Mouse (Mus musculus) hindbrain, embryonic 11.5 days (tissue): ENCODE data around the gene Gm43738. TPM values are rescaled to one million over a fixed set of nuclear protein-coding genes. Genes with fewer than 3 reads are reported as not detected.

Experiments used
- ATAC-seq: fragments of 200-750 bp; cut with Nextera tagmentation; 2 replicates; pipeline ENCODE4 v1.8.0; 2017; ENCODE audit warnings: mild to moderate bottlenecking, moderate TSS enrichment, moderate library complexity; ENCODE audit not compliant: low FRiP score
- DNase-seq: peaks from one replicate; pipeline ENCODE4 v3.0.0-alpha.2; 2015; ENCODE audit warnings: low spot score
- H3K27ac ChIP-seq: fragments of 300-500 bp; sonication (generic); 2 replicates; pipeline ENCODE4 v1.5.1; 2014; ENCODE audit warnings: mild to moderate bottlenecking, low read depth, low read length
- H3K27me3 ChIP-seq: fragments of 300-500 bp; sonication (generic); 2 replicates; pipeline ENCODE4 v1.6.1; 2014; ENCODE audit warnings: mild to moderate bottlenecking, low read length, moderate library complexity, mixed read lengths; ENCODE audit not compliant: control insufficient read depth, insufficient read depth
- H3K36me3 ChIP-seq: fragments of 300-500 bp; sonication (generic); 2 replicates; pipeline ENCODE4 v1.6.1; 2014; ENCODE audit warnings: mild to moderate bottlenecking, low read length, moderate library complexity, mixed read lengths; ENCODE audit not compliant: control insufficient read depth, insufficient read depth
- H3K4me1 ChIP-seq: fragments of 300-500 bp; sonication (generic); replicated peaks from 2 replicates; pipeline ENCODE4 v1.6.1; 2014; ENCODE audit warnings: low read length, mixed read lengths; ENCODE audit not compliant: control insufficient read depth, insufficient read depth
- H3K4me2 ChIP-seq: fragments of 300-500 bp; sonication (generic); replicated peaks from 2 replicates; pipeline ENCODE4 v1.6.1; 2014; ENCODE audit warnings: mild to moderate bottlenecking, low read depth, low read length
- H3K4me3 ChIP-seq: fragments of 300-500 bp; sonication (generic); 2 replicates; pipeline ENCODE4 v1.5.1; 2014; ENCODE audit warnings: low read depth, low read length
- H3K9ac ChIP-seq: fragments of 300-500 bp; sonication (generic); 2 replicates; pipeline ENCODE4 v1.6.1; 2014; ENCODE audit warnings: low read depth, low read length
- H3K9me3 ChIP-seq: fragments of 300-500 bp; sonication (generic); 2 replicates; pipeline ENCODE4 v1.6.1; 2016; ENCODE audit warnings: low read length; ENCODE audit not compliant: control insufficient read depth
- WGBS: fragments of 180-500 bp; shearing (Covaris S2); extraction: QIAGEN DNeasy Blood & Tissue Kit; methylation state at CpG from one replicate; pipeline ENCODE4 v1.1.7; 2014; 5-methylcytosine and 5-hydroxymethylcytosine counted together
- polyA plus RNA-seq: library from polyadenylated mRNA; unstranded; fragments of >200 nt; fragmentation: Nextera tagmentation; extraction: Ambion mirVana; gene quantifications from 2 replicates; pipeline ENCODE4 v1.2.1, GENCODE M21; 2014

Gm43738 gene
- polyA plus RNA-seq, 1 experiment from 2014 or later, result 0.08 TPM

DNA sequence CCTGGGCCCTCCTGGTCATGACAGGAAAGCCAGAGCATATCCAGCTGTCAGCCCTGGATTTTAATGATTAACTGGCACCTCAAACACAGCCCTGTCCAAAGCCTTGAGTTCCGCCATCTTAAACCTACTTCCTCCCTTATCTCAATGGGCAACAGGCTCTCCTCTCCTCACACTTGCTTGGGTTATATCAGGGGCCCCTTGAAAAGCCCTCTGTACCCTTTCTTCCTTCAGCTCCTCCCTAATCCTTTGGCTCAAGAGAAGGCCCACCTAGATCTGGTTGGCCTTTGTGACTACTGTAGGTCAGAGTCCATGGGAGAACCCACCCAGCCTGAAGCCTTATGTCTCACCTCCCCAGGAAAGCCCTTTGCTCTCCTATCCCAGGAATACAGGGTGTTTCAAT is 32.9 kb upstream of the Gm43738 start:
- no peak for ATAC-seq
- H3K27ac ChIP-seq, result no peak overlapping the region
- no peak overlapping the region for H3K9ac ChIP-seq
- H3K36me3 ChIP-seq, result no peaks in the 10 kb centered on the region
- H3K27me3 ChIP-seq, result no peaks in the 10 kb centered on the region
- no peak for DNase-seq
- no peaks in the 10 kb centered on the region for H3K4me1 ChIP-seq
- WGBS, result 90% methylated on average over 1 of the region's 1 CpGs
- H3K4me3 ChIP-seq, result no peak overlapping the region
- no peak overlapping the region for H3K4me2 ChIP-seq
- no peaks in the 10 kb centered on the region for H3K9me3 ChIP-seq

DNA sequence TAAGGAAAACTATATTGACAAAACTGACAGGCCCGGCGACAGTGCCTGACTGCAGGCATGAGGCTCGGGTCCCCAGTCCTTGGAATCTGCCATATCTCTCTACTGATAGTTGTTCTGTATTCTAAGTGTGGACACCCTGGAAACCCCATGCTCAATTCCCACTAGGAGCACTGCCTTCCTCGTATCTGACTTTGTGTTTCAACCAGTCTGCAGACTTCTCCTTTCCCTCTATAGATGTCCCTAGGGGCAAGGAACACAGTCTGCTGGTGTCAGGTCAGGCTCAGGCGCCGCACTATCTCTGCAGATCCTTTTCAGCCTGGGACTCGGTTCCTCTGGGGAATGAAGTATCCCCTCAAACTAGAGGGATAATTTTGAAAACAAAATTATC is 32.2 kb upstream of the Gm43738 start:
- no peak overlapping the region for H3K9ac ChIP-seq
- H3K27ac ChIP-seq, result no peak overlapping the region
- H3K9me3 ChIP-seq, result no peaks in the 10 kb centered on the region
- no peak for DNase-seq
- no peaks in the 10 kb centered on the region for H3K36me3 ChIP-seq
- H3K4me3 ChIP-seq, result no peak overlapping the region
- H3K4me2 ChIP-seq, result no peak overlapping the region
- WGBS, result 80% methylated on average over 7 of the region's 7 CpGs
- no peaks in the 10 kb centered on the region for H3K27me3 ChIP-seq
- ATAC-seq, result no peak
- no peaks in the 10 kb centered on the region for H3K4me1 ChIP-seq

DNA sequence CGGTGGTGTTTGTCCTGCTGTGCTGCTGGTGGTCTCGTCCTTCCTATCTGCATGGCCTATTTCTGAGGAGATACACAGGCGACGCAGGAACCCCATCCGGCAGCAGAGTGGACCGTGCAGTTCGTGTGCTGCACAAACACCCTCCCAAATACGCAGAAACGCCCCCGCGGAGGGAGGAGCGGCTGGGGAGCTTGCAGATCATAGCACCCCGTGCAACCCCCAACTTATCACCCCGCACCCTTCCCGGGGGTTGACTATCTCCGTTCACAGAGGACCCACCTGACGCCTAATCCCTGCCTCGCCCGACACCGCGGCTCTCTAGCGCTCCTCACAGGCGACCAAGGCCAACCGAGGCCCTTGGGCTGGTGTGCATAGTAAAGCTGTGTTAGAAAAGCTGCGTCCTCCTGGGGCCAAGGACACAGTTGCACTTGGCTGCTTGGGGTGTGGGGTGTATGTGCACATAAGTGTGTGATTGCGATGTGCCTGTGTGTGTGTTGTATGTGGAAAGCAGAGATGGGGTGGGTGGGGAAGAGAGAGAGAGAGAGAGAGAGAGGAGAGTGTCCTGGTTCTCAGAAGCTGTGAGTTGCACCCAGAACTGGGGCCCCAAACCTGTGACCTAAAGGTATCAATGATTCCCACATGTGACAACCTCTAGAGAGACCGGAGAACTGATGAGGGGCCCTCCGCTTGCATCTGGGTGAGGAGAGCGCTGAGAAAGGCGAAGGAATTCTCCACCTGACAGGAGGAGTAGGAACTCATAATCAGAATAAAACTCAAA is 31.6 kb upstream of the Gm43738 start:
- Histone ChIP-seq H3K27ac (no peak overlapping the region), H3K9ac (peak overlapping the region; percentile 46), H3K27me3 (no peaks in the 10 kb centered on the region), H3K36me3 (no peaks in the 10 kb centered on the region), H3K4me1 (no peaks in the 10 kb centered on the region), H3K4me2 (peak overlapping the region; percentile 45), H3K4me3 (peak overlapping the region; percentile 23), H3K9me3 (no peaks in the 10 kb centered on the region)
- peak; percentile 49 for DNase-seq
- no peak; the same call in 1 of the 2 replicates for ATAC-seq
- 15% methylated on average over 29 of the region's 30 CpGs for WGBS

GRCm38 (mm10) chr3:89131816-89132215 is 30.9 kb upstream of the Gm43738 start:
- Histone ChIP-seq H3K4me2 (no peak overlapping the region), H3K36me3 (no peaks in the 10 kb centered on the region), H3K4me1 (no peaks in the 10 kb centered on the region), H3K9me3 (no peaks in the 10 kb centered on the region), H3K27me3 (no peaks in the 10 kb centered on the region), H3K9ac (no peak overlapping the region), H3K4me3 (no peak overlapping the region; the same call in 1 of the 2 replicates), H3K27ac (no peak overlapping the region)
- WGBS, result 54% methylated on average over 4 of the region's 4 CpGs
- no peak for ATAC-seq
- DNase-seq, result no peak

GRCm38 (mm10) chr3:89129908-89130307 is 29.0 kb upstream of the Gm43738 start:
- no peak for ATAC-seq
- Histone ChIP-seq H3K27ac (no peak overlapping the region), H3K9me3 (no peaks in the 10 kb centered on the region), H3K4me1 (no peaks in the 10 kb centered on the region), H3K27me3 (no peaks in the 10 kb centered on the region), H3K4me2 (no peak overlapping the region), H3K4me3 (no peak overlapping the region), H3K9ac (no peak overlapping the region), H3K36me3 (no peaks in the 10 kb centered on the region)
- WGBS, result 97% methylated on average over 3 of the region's 3 CpGs
- no peak for DNase-seq

DNA sequence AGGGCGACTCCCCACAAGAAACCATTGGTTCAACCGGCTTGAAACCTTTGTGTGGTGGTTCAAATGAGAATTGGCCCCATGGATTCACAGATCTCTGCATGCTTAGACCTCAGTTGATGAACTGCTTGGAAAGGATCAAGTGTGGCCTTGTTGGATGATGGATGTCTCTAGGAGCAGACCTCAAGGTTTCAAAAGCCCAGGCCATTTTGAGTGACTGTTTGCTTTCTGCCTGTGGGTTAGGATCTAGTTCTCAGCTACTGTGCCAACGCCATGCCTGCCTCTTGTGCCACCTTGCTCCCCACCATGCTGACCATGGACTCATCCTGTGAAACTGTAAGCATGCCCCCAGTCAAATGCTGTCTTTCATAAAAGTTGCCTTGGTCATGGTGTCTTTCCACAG is 25.1 kb upstream of the Gm43738 start:
- ATAC-seq (no peak), DNase-seq (no peak)
- H3K4me3 ChIP-seq, result no peak overlapping the region

DNA sequence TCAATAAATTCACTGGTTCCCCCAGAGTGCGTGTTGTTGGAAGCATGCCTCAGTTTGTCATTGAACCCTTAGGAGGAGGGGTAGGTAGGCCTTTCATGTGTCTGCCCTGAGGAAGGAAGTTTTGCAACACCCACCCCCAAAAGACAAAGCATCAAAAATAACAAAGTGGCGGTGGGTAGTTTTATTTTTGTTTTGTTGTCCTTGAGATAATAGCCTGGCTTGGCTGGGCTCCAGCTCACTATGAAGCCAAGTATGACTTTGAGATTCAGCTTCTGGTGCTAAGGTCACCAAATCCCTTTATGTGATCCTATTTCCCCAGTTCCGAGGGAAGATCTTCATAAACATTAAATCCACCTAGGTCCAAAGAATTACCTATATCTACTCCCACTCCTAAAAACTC is 23.3 kb upstream of the Gm43738 start:
- no peaks in the 10 kb centered on the region for H3K4me1 ChIP-seq
- no peak for ATAC-seq
- DNase-seq, result no peak
- no peaks in the 10 kb centered on the region for H3K27me3 ChIP-seq
- no peaks in the 10 kb centered on the region for H3K9me3 ChIP-seq
- H3K4me3 ChIP-seq, result no peak overlapping the region
- no peaks in the 10 kb centered on the region for H3K36me3 ChIP-seq
- no peak overlapping the region for H3K4me2 ChIP-seq
- WGBS, result 87% methylated on average over 3 of the region's 3 CpGs
- H3K9ac ChIP-seq, result no peak overlapping the region
- H3K27ac ChIP-seq, result no peak overlapping the region

More for the DNA sequence above, 25.1 kb upstream of the Gm43738 start:
- WGBS, result 90% methylated on average over 3 of the region's 3 CpGs
- H3K36me3 ChIP-seq, result no peaks in the 10 kb centered on the region
- H3K9ac ChIP-seq, result no peak overlapping the region
- no peak overlapping the region for H3K27ac ChIP-seq
- H3K27me3 ChIP-seq, result no peaks in the 10 kb centered on the region
- no peaks in the 10 kb centered on the region for H3K9me3 ChIP-seq
- H3K4me1 ChIP-seq, result no peaks in the 10 kb centered on the region
- no peak overlapping the region for H3K4me2 ChIP-seq

DNA sequence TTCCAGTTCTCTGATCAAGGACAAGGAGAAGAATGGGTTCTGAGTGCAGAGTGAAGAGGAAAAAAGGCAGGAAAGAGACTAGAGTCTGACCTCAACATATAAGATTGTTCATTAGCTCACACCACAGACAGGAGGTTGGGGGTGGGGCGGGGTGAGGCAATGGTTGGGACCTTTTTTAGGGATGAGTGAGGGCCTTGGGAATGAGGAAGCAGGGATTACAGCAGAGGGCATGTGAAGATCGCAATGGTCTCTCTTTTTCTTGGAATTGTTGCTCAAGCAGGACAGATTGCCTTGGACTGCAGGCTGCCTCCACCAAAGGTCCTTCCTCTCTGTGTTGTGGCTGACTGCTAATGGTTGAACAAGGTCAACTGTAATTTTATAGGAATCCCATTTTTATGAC is 22.4 kb upstream of the Gm43738 start:
- Histone ChIP-seq H3K4me1 (no peaks in the 10 kb centered on the region), H3K4me3 (no peak overlapping the region), H3K9ac (no peak overlapping the region), H3K4me2 (no peak overlapping the region), H3K36me3 (no peaks in the 10 kb centered on the region), H3K27me3 (no peaks in the 10 kb centered on the region), H3K9me3 (no peaks in the 10 kb centered on the region), H3K27ac (no peak overlapping the region)
- no peak for DNase-seq
- ATAC-seq, result no peak
- 74% methylated on average over 2 of the region's 2 CpGs for WGBS

DNA sequence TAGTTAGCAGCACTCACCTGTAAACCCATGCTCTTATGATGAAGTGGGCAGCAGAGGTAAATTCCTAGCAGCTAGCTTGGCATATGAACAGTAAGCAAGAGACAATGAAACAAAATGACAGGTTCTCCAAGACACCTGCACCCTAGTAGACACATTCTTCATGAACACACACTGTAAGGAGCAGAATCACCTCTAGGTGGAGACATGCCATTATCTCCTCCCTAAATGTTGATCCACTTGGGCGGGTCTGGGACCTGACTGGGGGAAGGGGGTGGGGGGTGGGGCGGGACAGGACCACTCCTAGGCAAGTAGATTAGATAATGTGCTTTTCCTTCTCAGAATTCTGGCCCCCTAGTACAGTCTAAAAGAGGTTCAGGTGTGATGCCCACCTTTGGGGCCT is 14.6 kb upstream of the Gm43738 start:
- ATAC-seq (no peak), DNase-seq (peak; percentile 22)
- Histone ChIP-seq H3K4me1 (no peaks in the 10 kb centered on the region), H3K4me3 (no peak overlapping the region), H3K36me3 (no peaks in the 10 kb centered on the region), H3K27me3 (no peaks in the 10 kb centered on the region), H3K9me3 (no peaks in the 10 kb centered on the region), H3K9ac (no peak overlapping the region), H3K4me2 (no peak overlapping the region), H3K27ac (no peak overlapping the region)
- 0% methylated on average over 2 of the region's 2 CpGs for WGBS
